Mouse (Mus musculus): ENCODE data around the gene Ufc1. TPM values are rescaled to one million over a fixed set of nuclear protein-coding genes. Genes with fewer than 3 reads are reported as not detected.

Gene Ufc1
- total and polyA plus RNA-seq, 3 experiments: 71.0 to 408 (median 101) TPM

DNA sequence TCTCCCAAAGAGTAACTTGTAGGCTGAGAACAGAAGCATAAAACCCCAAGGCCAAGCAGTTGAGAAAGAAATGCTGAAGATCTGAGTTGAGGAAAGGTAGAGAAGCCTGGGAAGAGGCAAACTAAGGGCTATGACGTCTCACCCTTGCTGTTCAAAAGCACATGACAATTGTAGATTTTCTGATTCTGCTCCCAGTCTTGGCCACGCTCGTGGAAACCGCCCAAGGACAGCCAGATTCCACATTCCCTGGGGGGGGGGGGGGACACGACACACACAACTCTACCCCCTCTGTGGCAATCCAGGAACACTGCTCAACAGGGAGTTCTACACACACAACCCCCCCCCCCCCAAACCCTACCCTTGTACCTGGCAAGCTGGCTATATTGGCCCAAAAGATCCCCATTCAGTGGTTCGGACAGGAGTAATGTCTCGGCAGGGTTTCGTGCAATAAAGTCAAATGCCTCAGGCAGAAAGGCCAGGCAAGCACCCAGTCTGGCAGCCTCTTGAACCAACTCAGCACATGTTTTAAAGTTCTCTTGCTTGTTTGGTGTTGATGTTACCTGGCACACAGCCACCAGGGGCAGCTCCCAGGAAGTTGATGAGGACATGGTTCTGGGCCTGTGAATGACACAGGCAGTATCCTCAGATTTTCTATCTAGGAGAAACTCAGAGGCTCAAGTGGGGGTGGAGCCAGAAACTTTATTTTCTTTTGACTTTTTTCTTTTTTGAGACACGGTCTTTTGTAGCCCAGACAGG lies 49.3 kb upstream of the Ufc1 start:
- Histone ChIP-seq H3K36me3 (ENCODE audit: control insufficient read depth in 1 of 2, insufficient read depth in 2 of 2, low read length in 2 of 2) (peaks cover 12 to 20% of the 10 kb centered on the region in 2 experiments), H3K9ac (ENCODE audit: control insufficient read depth, low read depth, low read length, poor library complexity, severe bottlenecking) (peak overlapping the region; percentile 96), H3K9me3 (replicated peaks; ENCODE audit: insufficient read depth, low read length) (no peaks in the 10 kb centered on the region), H3K4me3 (ENCODE audit: control insufficient read depth in 1 of 2, insufficient read depth in 1 of 2, low read depth in 2 of 2, low read length in 2 of 2) (peak overlapping the region in 1 of 2 experiments; percentile 99; a peak in 2 of 4 replicates), H3K4me1 (ENCODE audit: control insufficient read depth in 1 of 2, insufficient read depth in 2 of 2, low read length in 2 of 2) (peaks cover 6 to 15% of the 10 kb centered on the region in 2 experiments; a peak in 3 of 4 replicates), H3K27ac (ENCODE audit: control insufficient read depth, low read depth, low read length) (no peak overlapping the region), H3K79me2 (ENCODE audit: control insufficient read depth, insufficient read depth, low read length, poor library complexity) (peaks cover 36% of the 10 kb centered on the region), H3K27me3 (ENCODE audit: control insufficient read depth in 1 of 2, insufficient read depth in 2 of 2, low read length in 2 of 2) (no peaks in the 10 kb centered on the region)
- DNase-seq (ENCODE audit: low read depth, low spot score): peak; percentile 65
- no peak for TF ChIP-seq MAZ (IDR thresholded peaks at IDR 0.05; ENCODE audit: low read depth, low read length)
- no peak for TF ChIP-seq NELFE (IDR thresholded peaks at IDR 0.05; ENCODE audit: low read depth, low read length)

DNA sequence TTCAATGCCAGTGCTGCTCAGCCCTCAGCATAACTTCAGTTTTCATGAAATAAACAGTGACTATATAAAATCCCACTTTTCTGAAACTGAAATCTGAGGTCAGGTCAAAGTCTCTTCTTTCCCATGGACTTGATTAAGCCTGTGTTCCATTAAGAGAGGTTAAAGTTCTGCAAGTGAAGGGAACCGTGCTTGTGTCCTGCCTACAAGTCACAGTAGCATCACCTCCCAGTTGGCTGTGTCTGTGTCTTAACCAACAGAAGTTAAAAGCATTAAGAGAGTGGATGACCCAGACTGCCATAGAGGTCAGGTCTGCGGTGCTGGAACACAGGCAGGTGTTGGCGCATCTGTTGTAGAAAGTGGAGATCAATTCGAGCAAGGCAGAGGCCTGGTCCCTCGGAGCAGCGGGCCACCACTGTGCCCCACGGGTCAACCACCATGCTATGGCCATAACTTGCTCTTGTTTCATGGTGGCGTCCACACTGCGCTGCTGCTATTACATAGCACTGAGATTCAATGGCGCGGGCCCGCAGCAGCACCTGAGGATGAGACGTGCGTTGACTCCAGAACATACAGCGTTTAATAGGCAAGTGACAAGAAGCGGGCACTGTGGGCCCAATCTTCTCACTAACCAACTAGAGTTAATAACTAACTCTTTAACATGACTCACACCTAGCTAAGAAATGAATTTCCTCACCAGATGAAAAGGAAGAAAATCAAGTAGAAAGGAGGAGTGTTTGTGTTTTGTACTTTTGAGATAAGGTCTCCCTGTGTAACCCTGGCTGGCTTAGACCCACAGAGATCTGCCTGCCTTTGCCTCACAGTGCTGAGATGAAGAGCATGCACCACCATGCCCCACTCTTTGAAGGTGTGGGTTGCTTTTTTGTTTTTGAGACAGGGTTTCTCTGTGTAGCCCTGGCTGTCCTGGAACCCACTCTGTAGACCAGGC lies 47.7 kb upstream of the Ufc1 start:
- H3K27me3 ChIP-seq (ENCODE audit: control insufficient read depth in 1 of 2, insufficient read depth in 2 of 2, low read length in 2 of 2): no peaks in the 10 kb centered on the region
- H3K4me1 ChIP-seq (ENCODE audit: control insufficient read depth in 1 of 2, insufficient read depth in 2 of 2, low read length in 2 of 2): peaks cover 6 to 15% of the 10 kb centered on the region in 2 experiments; a peak in 3 of 4 replicates
- no peak overlapping the region for H3K9ac ChIP-seq (ENCODE audit: control insufficient read depth, low read depth, low read length, poor library complexity, severe bottlenecking)
- H3K36me3 ChIP-seq (ENCODE audit: control insufficient read depth in 1 of 2, insufficient read depth in 2 of 2, low read length in 2 of 2): peaks cover 14 to 16% of the 10 kb centered on the region in 2 experiments
- no peak for DNase-seq (ENCODE audit: low read depth, low spot score)
- no peak overlapping the region for H3K27ac ChIP-seq (ENCODE audit: control insufficient read depth, low read depth, low read length)
- H3K79me2 ChIP-seq (ENCODE audit: control insufficient read depth, insufficient read depth, low read length, poor library complexity): peaks cover 23% of the 10 kb centered on the region
- H3K9me3 ChIP-seq (replicated peaks; ENCODE audit: insufficient read depth, low read length): no peaks in the 10 kb centered on the region
- TF ChIP-seq CTCF (IDR thresholded peaks at IDR 0.05 in 2 of 3, conservative IDR thresholded peaks at IDR 0.05 in 1 of 3; ENCODE audit: control insufficient read depth in 1 of 3, insufficient read depth in 1 of 3, low read depth in 2 of 3, low read length in 3 of 3, poor library complexity in 1 of 3, severe bottlenecking in 1 of 3) (no peak), EP300 (IDR thresholded peaks at IDR 0.05; ENCODE audit: low read depth in 1 of 2, low read length in 2 of 2) (no peak), KAT2A (conservative IDR thresholded peaks at IDR 0.05; ENCODE audit: low read depth, low read length) (no peak), CHD1 (IDR thresholded peaks at IDR 0.05; ENCODE audit: low read depth, low read length) (no peak)
- H3K4me3 ChIP-seq (ENCODE audit: control insufficient read depth in 1 of 2, insufficient read depth in 1 of 2, low read depth in 2 of 2, low read length in 2 of 2): no peak overlapping the region

DNA sequence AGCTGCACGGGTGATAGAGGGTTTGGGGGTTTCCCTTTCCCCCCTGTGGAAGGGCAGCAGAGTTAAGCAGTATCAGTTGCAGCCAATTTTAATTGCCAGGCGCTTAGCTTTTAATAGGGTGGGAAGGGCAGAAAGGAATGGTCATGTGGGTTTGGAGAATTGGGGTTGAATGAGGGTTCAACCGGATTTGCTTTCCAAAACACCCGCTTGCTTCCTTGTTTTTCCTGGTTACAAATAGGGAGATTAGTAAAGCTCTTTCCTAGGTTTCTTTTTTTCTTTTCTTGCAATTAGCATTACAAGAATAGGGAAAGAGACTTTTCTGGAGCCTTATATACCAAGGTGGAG lies 35.4 kb upstream of the Ufc1 start:
- no peak for DNase-seq (ENCODE audit: low read depth, low spot score)
- H3K27me3 ChIP-seq (ENCODE audit: control insufficient read depth in 1 of 2, insufficient read depth in 2 of 2, low read length in 2 of 2): no peaks in the 10 kb centered on the region
- H3K27ac ChIP-seq (ENCODE audit: control insufficient read depth, low read depth, low read length): peak overlapping the region; percentile 71
- no peak for TF ChIP-seq ELF1 (IDR thresholded peaks at IDR 0.05; ENCODE audit: low read depth, low read length)
- TF ChIP-seq HCFC1 (IDR thresholded peaks at IDR 0.05; ENCODE audit: low read depth, low read length): no peak
- no peak for TF ChIP-seq BHLHE40 (IDR thresholded peaks at IDR 0.05; ENCODE audit: borderline replicate concordance, low read depth, low read length)
- TF ChIP-seq ETS1 (IDR thresholded peaks at IDR 0.05; ENCODE audit: low read depth, low read length): no peak
- no peak for TF ChIP-seq EP300 (IDR thresholded peaks at IDR 0.05; ENCODE audit: low read depth in 1 of 2, low read length in 2 of 2)
- TF ChIP-seq CHD1 (IDR thresholded peaks at IDR 0.05; ENCODE audit: low read depth, low read length): no peak
- TF ChIP-seq MEF2A (IDR thresholded peaks at IDR 0.05; ENCODE audit: extremely low read depth, insufficient replicate concordance, low read depth, low read length, poor library complexity, severe bottlenecking): no peak
- no peak for TF ChIP-seq GATA1 (IDR thresholded peaks at IDR 0.05; ENCODE audit: low read depth, low read length)
- no peak for TF ChIP-seq SIN3A (IDR thresholded peaks at IDR 0.05; ENCODE audit: low read length)
- no peak for TF ChIP-seq GABPA (IDR thresholded peaks at IDR 0.05; ENCODE audit: low read depth, low read length)
- TF ChIP-seq NRF1 (IDR thresholded peaks at IDR 0.05; ENCODE audit: insufficient read depth, low read depth, low read length, poor library complexity, severe bottlenecking): no peak
- no peak for TF ChIP-seq USF2 (IDR thresholded peaks at IDR 0.05; ENCODE audit: borderline replicate concordance in 1 of 2, insufficient read depth in 1 of 2, low read depth in 1 of 2, low read length in 2 of 2)
- H3K9ac ChIP-seq (ENCODE audit: control insufficient read depth, low read depth, low read length, poor library complexity, severe bottlenecking): peak overlapping the region; percentile 88
- peaks cover 57% of the 10 kb centered on the region for H3K79me2 ChIP-seq (ENCODE audit: control insufficient read depth, insufficient read depth, low read length, poor library complexity)
- no peaks in the 10 kb centered on the region for H3K9me3 ChIP-seq (replicated peaks; ENCODE audit: insufficient read depth, low read length)
- peaks cover 0 to 20% of the 10 kb centered on the region in 2 experiments; a peak in 3 of 4 replicates for H3K36me3 ChIP-seq (ENCODE audit: control insufficient read depth in 1 of 2, insufficient read depth in 2 of 2, low read length in 2 of 2)
- H3K4me1 ChIP-seq (ENCODE audit: control insufficient read depth in 1 of 2, insufficient read depth in 2 of 2, low read length in 2 of 2): peaks cover 4 to 11% of the 10 kb centered on the region in 2 experiments; a peak in 3 of 4 replicates
- H3K4me3 ChIP-seq (ENCODE audit: control insufficient read depth in 1 of 2, insufficient read depth in 1 of 2, low read depth in 2 of 2, low read length in 2 of 2): peak overlapping the region; percentile 90 to 93

All from MEL (cell line).